Mouse (Mus musculus): ENCODE data around the gene Rep15. TPM values are rescaled to one million over a fixed set of nuclear protein-coding genes. Genes with fewer than 3 reads are reported as not detected.

Gene Rep15
- 0.70 TPM for total RNA-seq (2023)

DNA sequence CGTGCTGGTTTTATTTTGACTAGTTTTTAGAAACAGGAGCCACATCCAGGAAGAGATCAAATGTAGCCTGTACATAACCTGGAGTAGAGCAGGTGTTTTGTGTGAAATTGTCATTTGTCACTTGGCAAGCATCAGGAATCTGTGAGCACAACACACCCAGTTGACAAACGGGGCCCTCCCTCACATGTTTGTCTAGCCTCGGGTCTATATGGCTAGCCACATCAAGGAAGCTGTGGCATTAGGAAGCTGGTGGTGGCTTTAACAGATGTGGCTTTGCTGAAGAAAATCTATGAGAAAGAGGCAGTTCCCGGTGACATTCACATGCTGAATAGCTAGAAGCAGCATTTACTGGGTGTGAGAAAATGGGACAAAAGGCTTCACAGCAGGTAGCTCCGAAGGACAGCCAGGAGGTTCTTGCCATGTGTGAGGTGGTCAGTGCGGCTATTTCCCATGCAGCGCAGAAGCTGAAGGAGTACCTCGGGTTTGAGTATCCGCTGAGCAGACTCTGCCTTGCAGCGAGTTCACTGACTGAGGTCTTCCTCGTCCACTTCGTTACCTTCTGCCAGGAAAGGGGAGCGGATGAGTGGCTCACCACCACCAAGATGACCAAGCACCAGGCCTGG lies at the start of gene Rep15:
Gene Rep15 (plus strand): TSS at position 282 of the 623 bp plus-strand sequence.

DNA sequence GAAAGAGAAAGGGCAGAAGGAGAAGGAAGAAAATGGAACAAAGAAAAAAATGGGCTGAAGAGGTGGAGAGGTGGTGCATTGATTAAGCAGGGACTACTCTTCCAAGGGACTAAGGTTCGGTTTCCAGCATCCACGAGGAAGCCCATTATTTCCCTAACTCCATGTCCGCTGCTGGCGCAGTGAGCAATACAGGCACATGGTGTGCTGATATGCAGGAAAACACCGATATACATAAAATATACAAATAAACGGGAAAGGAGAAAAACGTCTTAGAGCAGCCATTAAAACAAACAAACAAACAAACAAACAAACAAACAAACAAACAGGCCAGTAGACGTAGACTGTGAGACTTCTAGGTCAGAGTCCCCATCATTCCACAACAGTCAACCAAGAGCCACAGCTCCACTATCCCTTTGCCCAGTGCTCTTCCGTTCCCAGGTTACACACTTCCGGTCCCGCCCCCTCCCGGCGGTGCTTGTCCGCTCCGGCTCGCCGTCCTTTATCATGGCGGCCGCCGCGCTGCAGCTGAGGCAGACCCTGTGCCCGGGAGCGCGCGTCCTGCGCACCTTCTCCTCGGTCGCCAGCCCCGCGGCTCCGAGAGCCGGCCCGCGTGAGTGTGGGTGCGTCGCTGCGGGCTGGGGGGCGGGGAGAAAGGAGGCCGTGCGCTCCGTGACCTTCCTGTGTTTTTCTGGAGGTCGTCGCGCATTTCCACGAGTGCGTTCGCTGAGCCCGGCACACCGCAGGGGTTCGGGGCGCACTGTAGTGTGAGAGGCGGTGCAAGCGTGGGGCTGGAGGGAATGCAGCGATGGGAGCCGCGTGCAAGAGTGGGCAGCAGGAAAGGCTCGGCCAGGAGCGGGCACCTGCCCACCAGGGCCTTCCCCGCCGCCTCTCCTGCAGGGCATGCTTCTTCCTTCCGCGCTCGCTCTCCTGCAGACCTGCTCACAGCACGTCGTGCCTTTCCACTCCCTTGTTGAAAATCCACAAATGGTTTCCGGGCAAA lies 10.2 kb downstream of the Rep15 start, which contains the start of gene Mrps35:
Gene Mrps35 (plus strand): TSS at position 474 of the 1,000 bp plus-strand sequence.

Other genes with a start within 250 kb of the Rep15 start
- 0.21 TPM for gene Arntl2, start 236.5 kb upstream of the Rep15 start, total RNA-seq (2023)
- not detected for gene Smco2, start 182.5 kb upstream of the Rep15 start, total RNA-seq (2023)
- gene Ppfibp1, start 144.1 kb upstream of the Rep15 start, total RNA-seq (2023): 14.3 TPM
- not detected for gene 1700034J05Rik, start 78.2 kb upstream of the Rep15 start, total RNA-seq (2023)
- 35.3 TPM for gene Mrps35, start 10.2 kb downstream of the Rep15 start, total RNA-seq (2023)
- not detected for gene Mansc4, start 54.4 kb downstream of the Rep15 start, total RNA-seq (2023)
- 12.5 TPM for gene Klhl42, start 58.8 kb downstream of the Rep15 start, total RNA-seq (2023)
- gene Pthlh, start 231.6 kb downstream of the Rep15 start, total RNA-seq (2023): not detected

Data from CD8-positive naive resting alpha-beta T cell, adult 57 days (primary cell).